Mouse (Mus musculus) kidney, postnatal 14 days (tissue): Measurements from ENCODE around the gene Pcsk6.
A peak's percentile ranks its signal among the peaks of the same experiment; 100 is the strongest.

ENCODE experiments used
- DNase-seq: peaks from one replicate; pipeline ENCODE4 v3.0.0; 2022; ENCODE audit warnings: mixed read lengths

Gene Pcsk6

GRCm38 (mm10) chr7:65946397-65946796 lies 84.9 kb downstream of the Pcsk6 start:
- DNase-seq, result no peak

- no peak for DNase-seq
Observed at GRCm38 (mm10) chr7:65948891-65949290, 87.4 kb downstream of the Pcsk6 start.

GRCm38 (mm10) chr7:65954583-65954982 lies 93.0 kb downstream of the Pcsk6 start:
- DNase-seq, result no peak

- DNase-seq, result no peak
Observed at GRCm38 (mm10) chr7:65955304-65956220, 94.0 kb downstream of the Pcsk6 start.

- no peak for DNase-seq
Observed at GRCm38 (mm10) chr7:65957245-65957644, 95.7 kb downstream of the Pcsk6 start.

GRCm38 (mm10) chr7:65958105-65958504 lies 96.6 kb downstream of the Pcsk6 start:
- no peak for DNase-seq

- DNase-seq, result no peak
Observed at GRCm38 (mm10) chr7:65959221-65959924, 97.8 kb downstream of the Pcsk6 start.

- no peak for DNase-seq
Observed at GRCm38 (mm10) chr7:65962611-65963010, 101.1 kb downstream of the Pcsk6 start.

GRCm38 (mm10) chr7:65964398-65964797 lies 102.9 kb downstream of the Pcsk6 start:
- no peak for DNase-seq

- no peak for DNase-seq
Observed at GRCm38 (mm10) chr7:65971301-65971700, 109.8 kb downstream of the Pcsk6 start.

GRCm38 (mm10) chr7:65977286-65977685 lies 115.8 kb downstream of the Pcsk6 start:
- no peak for DNase-seq

- DNase-seq, result no peak
Observed at GRCm38 (mm10) chr7:65977977-65978376, 116.4 kb downstream of the Pcsk6 start.

GRCm38 (mm10) chr7:65978996-65979823 lies 117.7 kb downstream of the Pcsk6 start:
- DNase-seq, result peak; percentile 57

- DNase-seq, result no peak
Observed at GRCm38 (mm10) chr7:65980000-65980399, 118.5 kb downstream of the Pcsk6 start.

- no peak for DNase-seq
Observed at GRCm38 (mm10) chr7:65982057-65982456, 120.5 kb downstream of the Pcsk6 start.

- DNase-seq, result no peak
Observed at GRCm38 (mm10) chr7:65988249-65988648, 126.7 kb downstream of the Pcsk6 start.

GRCm38 (mm10) chr7:65988709-65989108 lies 127.2 kb downstream of the Pcsk6 start:
- no peak for DNase-seq

- DNase-seq, result no peak
Observed at GRCm38 (mm10) chr7:65992329-65992728, 130.8 kb downstream of the Pcsk6 start.

- no peak for DNase-seq
Observed at GRCm38 (mm10) chr7:65993410-65993809, 131.9 kb downstream of the Pcsk6 start.

- no peak for DNase-seq
Observed at GRCm38 (mm10) chr7:66001035-66001754, 139.7 kb downstream of the Pcsk6 start.

GRCm38 (mm10) chr7:66001797-66002196 lies 140.3 kb downstream of the Pcsk6 start:
- no peak for DNase-seq

- no peak for DNase-seq
Observed at GRCm38 (mm10) chr7:66003447-66003846, 141.9 kb downstream of the Pcsk6 start.
